Mouse (Mus musculus) kidney, adult 11 months (tissue): ENCODE measurements around the gene Fignl2.

Experiments used
- DNase-seq: peaks from one replicate; pipeline ENCODE4 v3.0.0; 2022

Fignl2 gene

DNA sequence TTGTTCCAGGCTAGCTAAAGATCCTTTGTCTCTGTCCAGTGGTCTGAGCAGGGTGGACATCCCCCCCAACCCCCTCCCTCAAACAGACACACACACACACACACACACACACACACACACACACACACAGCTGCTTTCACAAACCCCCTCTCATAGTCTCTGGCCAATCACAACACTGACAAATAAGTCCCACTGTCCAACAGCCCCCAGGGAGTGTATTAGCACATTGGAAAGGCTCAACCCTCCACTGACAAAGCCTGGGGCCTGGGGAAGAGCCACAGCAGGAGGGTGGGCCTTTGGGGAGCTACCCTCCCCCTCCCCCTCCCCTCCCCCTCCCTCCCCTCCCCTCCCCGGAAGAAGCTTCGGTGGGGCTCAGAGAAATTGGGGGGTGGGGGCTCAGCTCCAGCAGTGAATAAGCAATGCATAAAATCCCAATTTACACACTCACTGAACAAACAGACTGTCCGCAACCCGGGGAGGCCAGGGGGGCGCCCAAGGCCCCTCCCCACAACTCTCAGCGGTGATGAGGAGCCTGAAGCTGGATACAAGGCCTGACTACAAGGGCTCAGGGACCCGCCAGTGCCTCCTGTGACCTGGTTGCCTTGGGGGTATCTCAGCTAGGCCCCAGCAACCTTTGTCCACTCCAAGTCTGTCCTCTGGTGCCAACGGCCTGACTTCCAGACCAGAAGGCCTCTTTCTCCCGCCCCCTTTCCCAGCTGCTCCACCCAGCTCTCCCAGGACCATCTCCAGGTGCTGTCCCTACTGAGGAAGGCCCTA, 11.3 kb downstream of the Fignl2 start:
- peak; percentile 73 for DNase-seq

DNA sequence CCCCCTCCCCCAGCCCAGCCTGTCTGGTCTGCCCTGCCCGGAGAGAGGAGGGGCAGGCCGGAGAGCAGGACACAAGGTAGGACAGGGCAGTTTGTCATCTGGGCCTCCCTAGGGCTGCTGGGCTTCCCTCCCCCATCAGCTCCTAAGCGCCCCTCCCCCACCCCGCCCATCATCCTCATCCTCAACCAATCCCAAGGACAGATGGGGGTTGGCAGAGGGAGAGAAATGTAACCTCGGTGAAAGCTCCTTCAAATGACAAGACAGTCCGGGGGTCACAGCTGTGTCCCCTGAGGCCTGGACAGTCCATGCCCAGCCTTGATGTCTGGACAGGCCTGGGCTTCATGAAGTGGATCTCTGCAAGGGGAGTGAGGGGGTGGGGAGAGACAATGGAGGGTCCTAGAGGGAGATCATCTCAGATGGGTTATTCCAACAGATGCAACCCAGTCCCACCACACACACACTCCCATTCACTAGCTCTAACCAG, 12.0 kb downstream of the Fignl2 start:
- no peak for DNase-seq

GRCm38 (mm10) chr15:101065069-101065468, 13.3 kb downstream of the Fignl2 start:
- no peak for DNase-seq

- no peak for DNase-seq
Measured at GRCm38 (mm10) chr15:101060280-101060852, 18.0 kb downstream of the Fignl2 start.

DNA sequence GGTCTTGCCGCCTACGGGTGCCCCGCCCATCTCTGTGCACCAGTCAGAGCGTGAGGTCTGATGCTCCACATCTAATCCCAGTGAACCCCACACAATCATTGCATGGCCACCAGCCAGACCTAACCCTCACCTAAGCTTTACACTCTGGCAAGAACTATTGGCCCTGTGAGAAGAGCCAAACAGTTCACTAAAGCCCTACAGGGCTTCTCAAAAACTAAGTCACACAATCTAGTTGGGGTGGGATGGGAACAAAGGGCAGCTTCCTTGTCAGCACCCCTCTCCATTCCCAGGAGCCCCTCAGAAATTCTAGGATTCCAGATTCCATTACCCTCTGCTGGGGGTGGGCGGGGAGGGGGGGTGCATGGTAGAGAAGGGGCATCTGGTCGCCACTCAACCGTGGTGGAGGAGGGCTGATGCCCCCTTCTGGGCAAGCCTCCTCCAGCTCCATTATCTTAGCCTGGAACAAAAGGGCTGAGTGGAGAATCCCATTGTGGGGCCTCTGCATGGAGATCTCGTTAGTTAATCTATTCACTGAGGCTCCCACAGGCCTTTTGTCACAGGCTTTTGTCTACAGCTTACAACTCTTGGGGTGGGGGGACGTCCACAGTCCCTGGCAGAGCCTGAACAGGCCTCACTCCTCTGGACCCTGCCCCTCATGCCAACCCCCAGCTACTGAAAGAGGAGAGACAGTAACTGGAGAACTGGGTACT, 18.6 kb downstream of the Fignl2 start:
- DNase-seq: no peak

DNA sequence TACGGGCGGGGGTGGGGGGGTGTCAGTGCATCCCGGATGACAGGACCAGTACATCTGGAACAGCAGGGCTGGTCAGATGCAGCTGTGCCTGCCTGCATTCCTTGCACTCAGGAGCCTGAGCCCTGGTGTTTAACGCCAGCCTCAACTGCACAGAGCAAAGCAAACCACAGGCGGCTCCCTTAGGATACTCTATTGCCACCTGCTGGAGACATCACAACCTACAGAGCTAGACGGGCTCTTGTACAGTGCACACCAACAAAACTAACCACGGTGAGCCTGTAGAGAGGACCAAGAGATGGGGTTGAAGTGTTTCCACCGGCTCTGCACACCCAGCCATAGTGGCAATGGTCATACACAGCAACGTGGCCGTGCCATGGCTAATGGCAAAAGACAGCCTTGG, 22.1 kb downstream of the Fignl2 start:
- DNase-seq: peak; percentile 58

GRCm38 (mm10) chr15:101054541-101054940, 23.8 kb downstream of the Fignl2 start:
- no peak for DNase-seq

GRCm38 (mm10) chr15:101053832-101054459, 24.4 kb downstream of the Fignl2 start:
- DNase-seq: no peak

DNA sequence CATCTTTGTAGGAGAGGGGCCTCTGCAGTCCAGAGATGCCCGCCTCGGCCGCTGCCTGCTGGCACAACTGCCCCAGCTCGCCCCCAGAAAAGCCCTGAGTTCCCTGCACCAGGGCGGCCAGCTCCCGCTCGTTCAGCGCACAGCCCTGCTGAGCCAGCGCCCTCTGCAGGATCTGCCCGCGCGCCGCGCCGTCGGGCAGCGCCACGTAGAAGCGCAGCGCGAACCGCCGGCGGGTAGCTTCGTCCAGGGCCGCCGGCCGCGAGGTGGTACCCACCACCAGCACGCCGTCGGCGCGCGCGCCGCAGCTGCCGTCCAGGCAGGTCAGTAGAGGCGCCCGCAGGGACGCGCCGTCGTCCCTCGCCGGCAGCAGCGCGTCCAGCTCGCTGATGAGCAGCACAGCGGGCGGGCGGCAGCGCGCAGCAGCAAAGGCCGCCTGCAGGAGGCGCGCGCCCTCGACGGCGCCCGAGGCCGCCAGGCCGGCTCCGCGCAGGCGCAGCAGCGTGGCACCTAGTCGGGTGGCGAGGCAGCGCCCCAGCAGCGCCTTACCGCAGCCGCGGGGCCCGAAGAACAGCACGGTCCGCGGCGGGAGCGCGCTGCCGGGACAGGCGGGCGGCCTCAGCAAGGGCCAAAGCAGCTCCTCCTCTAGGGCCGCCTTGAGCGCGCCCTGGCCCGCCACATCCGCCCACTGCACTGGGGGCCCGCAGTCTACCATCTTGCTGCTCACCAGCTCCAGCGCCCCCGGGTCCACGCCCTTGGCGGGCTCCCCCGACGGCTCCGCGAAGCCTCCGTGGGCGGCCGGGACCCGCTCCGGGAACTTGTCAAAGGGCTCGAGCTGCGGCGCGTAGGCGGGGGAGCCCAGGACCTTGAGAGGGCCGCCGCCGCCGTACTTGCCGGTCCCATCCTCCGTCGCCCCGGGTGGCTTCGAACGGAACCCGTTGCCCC, 25.5 kb downstream of the Fignl2 start:
- no peak for DNase-seq

- no peak for DNase-seq
Measured at GRCm38 (mm10) chr15:101051869-101052268, 26.5 kb downstream of the Fignl2 start.

DNA sequence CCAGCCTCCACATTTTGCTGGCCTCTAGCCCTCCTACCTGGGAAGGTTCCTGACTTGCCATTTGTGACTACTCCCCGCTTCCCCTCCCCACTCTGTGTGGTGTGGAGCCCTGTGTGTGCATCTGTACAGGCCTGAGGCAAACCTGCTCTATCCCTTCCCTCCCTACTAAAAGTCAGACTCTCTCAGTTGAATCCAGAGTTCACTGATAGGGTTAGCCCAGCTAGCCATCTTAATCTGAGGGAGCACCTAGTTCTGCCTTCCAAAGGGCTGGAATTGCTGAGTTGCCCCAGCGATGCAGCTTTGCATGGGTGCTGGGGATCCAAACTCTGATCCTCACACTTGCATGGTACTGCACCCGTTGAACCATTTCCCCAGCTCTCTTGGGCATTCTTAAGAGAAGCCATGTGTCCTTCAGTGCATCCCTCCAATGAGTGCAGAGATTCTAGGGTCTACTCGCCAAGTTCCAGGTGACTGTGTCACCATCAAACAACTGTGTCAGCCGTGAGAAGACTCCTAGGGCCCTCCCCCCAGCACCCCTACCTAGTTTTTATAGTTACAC, 29.9 kb downstream of the Fignl2 start:
- DNase-seq: no peak

GRCm38 (mm10) chr15:101047194-101047555, 31.2 kb downstream of the Fignl2 start, which contains the start of gene Gm47841:
TSS of gene Gm47841 (minus strand) at chr15:101047397.
- DNase-seq: no peak

DNA sequence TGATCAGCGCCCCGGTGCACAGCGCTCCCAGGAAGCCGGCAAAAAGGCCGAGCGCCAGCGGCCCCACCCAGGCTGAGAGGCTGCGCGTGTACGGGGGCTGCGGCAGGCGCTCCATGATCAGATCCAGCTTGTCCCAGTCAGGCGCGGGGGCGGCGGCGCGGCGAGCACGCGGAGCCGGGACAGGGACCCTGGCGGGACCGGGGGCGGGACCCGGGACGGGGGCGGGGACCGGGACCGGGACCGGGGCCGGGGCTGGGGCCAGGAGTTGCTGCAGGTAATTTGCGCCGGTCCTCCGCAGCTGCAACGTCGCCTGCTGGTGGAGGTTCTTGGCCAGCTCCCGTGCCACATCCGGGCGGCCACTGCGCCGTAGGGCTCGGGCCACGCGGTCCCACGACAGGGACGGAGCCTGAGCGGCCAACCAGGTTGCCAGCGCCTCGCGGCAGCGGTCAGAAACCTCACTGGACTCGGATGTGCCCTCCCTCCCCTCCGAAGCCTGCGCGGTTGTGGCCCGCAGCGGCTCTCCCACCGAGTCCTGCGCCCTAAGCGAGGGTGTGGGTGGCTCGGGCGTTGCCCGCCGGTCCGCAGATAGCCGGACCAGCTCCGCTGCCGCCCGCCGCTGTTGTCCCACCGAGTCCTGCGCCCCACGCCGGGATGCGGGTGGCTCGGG, 31.7 kb downstream of the Fignl2 start:
- no peak for DNase-seq

DNA sequence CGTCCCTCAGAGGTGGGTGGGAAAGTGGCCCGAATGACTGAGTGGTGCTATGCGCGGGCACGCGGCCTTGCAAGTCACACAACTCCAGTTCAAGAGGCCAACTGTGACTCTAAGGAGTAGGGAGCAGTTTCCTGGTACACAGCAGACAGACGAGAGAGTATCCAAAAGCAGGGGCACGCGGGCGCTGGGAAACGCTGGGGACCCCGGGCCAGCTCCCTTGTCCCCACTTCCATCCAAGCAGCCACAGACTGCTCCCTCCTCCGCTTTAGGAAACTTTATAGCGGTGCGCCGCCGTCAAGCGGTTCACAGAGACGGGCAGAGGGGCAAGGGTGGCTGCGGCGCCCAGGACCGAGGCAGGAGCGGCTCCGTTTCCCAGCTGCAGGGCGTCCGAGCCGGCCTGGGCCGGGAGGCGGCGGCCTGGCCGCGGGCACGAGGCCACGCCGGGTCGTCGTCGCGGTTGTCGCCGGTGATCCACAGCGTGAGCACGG, 32.3 kb downstream of the Fignl2 start:
- no peak for DNase-seq

DNA sequence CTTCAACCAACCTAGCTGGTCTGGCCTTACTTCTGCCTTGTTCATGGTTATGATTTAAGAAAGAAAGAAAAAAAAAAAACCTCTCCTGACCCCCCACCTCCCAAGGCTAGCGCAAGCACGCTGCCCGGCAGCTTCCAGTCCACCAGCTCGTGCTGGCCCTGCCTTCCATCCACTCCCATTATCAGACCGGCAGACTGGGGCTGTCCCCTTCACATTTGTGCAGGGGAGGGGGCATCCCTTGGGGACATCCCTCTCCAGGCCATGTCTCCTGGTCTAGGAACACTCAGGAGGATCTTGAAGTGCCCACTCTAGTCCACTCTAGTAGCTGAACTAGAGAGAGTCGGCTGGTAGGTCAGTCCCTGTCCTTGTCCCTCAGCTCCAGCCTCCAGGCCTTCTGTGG, 33.8 kb downstream of the Fignl2 start:
- no peak for DNase-seq

GRCm38 (mm10) chr15:101042613-101043012, 35.8 kb downstream of the Fignl2 start:
- DNase-seq: peak; percentile 37

DNA sequence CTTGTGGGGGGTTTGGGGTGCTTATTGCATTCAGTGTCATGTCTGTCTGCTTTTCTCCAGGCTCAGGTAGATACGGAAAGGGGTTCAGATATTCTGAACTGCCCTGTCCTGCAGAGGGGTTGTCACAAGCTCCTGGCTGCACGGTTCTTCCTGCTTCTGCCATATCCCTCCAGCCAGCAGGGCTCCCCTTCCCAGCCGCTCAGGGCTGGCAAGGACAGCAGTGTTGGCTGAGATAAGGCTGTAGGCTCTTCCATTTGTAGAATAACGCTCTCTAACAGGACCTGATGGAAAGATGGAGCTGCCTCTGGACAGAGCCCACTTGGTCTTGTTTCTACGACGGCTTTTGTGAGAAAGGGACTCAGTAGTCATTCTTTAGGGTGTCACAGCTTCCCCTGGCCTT, 36.4 kb downstream of the Fignl2 start:
- no peak for DNase-seq

- no peak for DNase-seq
Measured at GRCm38 (mm10) chr15:101039651-101040050, 38.7 kb downstream of the Fignl2 start.

GRCm38 (mm10) chr15:101028960-101029359, 49.4 kb downstream of the Fignl2 start:
- no peak for DNase-seq

GRCm38 (mm10) chr15:101011352-101011751, 67.0 kb downstream of the Fignl2 start:
- DNase-seq: no peak

- DNase-seq: no peak
Measured at GRCm38 (mm10) chr15:101008386-101009010, 69.9 kb downstream of the Fignl2 start.
